Mouse (Mus musculus): ENCODE data around the gene Med23. TPM values are rescaled to one million over a fixed set of nuclear protein-coding genes. Genes with fewer than 3 reads are reported as not detected.

Med23 gene
- polyA plus RNA-seq, 1 experiment from 2014 or later: 7.4 TPM

DNA sequence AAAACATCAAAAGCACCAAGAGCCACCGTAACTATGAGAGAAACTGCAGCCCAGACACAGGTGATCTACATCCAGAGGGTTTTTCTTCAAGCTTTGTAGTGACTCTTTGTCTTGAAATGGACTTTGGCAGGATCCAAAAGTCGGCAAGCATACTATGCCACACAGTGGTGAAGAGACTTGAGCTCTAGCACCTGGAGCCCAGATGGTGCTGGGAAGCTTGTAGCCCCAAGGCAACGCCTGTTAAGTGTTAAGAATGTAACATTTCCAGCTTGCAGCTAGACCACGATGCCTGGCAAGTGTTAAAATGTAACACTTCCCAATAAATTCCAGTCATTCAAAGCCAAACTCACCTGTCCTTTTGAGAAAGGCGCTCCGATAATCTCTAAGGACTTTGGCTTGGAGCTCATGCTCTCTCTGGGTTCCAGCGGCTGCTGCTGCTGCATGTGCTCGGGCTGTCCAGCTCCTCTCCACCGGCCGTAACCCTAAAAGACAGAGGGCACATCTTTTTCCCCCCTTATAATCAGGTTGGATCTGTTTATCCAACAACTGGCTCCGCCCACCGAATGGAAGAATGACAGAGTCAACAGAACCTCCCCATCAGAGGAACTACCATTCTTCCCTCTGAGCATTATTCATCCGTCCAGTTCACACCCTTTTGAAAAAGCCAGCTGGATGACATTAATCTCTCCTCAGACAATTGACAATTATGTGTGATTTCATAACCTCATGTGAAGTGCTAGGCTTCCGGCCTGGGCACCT is 57.4 kb downstream of the Med23 start, which contains the start of gene Arg1:
TSS of gene Arg1 (minus strand) at position 523 of the 759 bp plus-strand sequence.
- H3K4me1 ChIP-seq (ENCODE audit: insufficient read depth, low read depth, low read length): peaks cover 8% of the 10 kb centered on the region; the same call in 1 of the 2 replicates
- no peak within 1 kb of the TSS for H3K4me3 ChIP-seq (ENCODE audit: low read depth, low read length)
- H3K27ac ChIP-seq (ENCODE audit: low read length): no peak within 1 kb of the TSS
- ATAC-seq (peak; percentile 49; the same call in 1 of the 2 replicates), DNase-seq (ENCODE audit: low spot score) (peak; percentile 53)
- H3K4me2 ChIP-seq (replicated peaks; ENCODE audit: low read depth, low read length): peak within 1 kb of the TSS; percentile 28
- H3K27me3 ChIP-seq (replicated peaks; ENCODE audit: insufficient read depth, low read length): no peaks in the 10 kb centered on the region
- H3K36me3 ChIP-seq (ENCODE audit: insufficient read depth, low read length): no peaks in the 10 kb centered on the region
- TF ChIP-seq EP300 (IDR thresholded peaks at IDR 0.05): no peak
- TF ChIP-seq CTCF (IDR thresholded peaks at IDR 0.05): no peak
- WGBS: 20% methylated on average over 14 of the region's 14 CpGs
- no peaks in the 10 kb centered on the region for H3K9me3 ChIP-seq (ENCODE audit: low read length)
- H3K9ac ChIP-seq (replicated peaks; ENCODE audit: low read depth): no peak within 1 kb of the TSS

- ATAC-seq: no peak
- peak overlapping the region; percentile 28 for H3K4me2 ChIP-seq (replicated peaks; ENCODE audit: low read depth, low read length)
- no peaks in the 10 kb centered on the region for H3K27me3 ChIP-seq (replicated peaks; ENCODE audit: insufficient read depth, low read length)
- no peak overlapping the region for H3K9ac ChIP-seq (replicated peaks; ENCODE audit: low read depth)
- H3K4me3 ChIP-seq (ENCODE audit: low read depth, low read length): no peak overlapping the region
- H3K9me3 ChIP-seq (ENCODE audit: low read length): no peaks in the 10 kb centered on the region
- TF ChIP-seq CTCF (IDR thresholded peaks at IDR 0.05) (no peak), EP300 (IDR thresholded peaks at IDR 0.05) (no peak)
- H3K36me3 ChIP-seq (ENCODE audit: insufficient read depth, low read length): no peaks in the 10 kb centered on the region
- 2% methylated on average over 12 of the region's 12 CpGs for WGBS
- peak; percentile 39 for DNase-seq (ENCODE audit: low spot score)
- H3K4me1 ChIP-seq (ENCODE audit: insufficient read depth, low read depth, low read length): peaks cover 8% of the 10 kb centered on the region; the same call in 1 of the 2 replicates
- no peak overlapping the region for H3K27ac ChIP-seq (ENCODE audit: low read length)
These were observed 58.3 kb downstream of the Med23 start for GRCm38 (mm10) chr10:24928072-24928471.

- Histone ChIP-seq H3K4me3 (ENCODE audit: low read depth, low read length) (no peak overlapping the region), H3K9ac (replicated peaks; ENCODE audit: low read depth) (no peak overlapping the region), H3K27ac (ENCODE audit: low read length) (peak overlapping the region; percentile 52; the same call in 1 of the 2 replicates), H3K4me2 (replicated peaks; ENCODE audit: low read depth, low read length) (no peak overlapping the region), H3K36me3 (ENCODE audit: insufficient read depth, low read length) (no peaks in the 10 kb centered on the region), H3K9me3 (ENCODE audit: low read length) (no peaks in the 10 kb centered on the region), H3K4me1 (ENCODE audit: insufficient read depth, low read depth, low read length) (peaks cover 8% of the 10 kb centered on the region; the same call in 1 of the 2 replicates), H3K27me3 (replicated peaks; ENCODE audit: insufficient read depth, low read length) (no peaks in the 10 kb centered on the region)
- 40% methylated on average over 6 of the region's 6 CpGs for WGBS
- DNase-seq (ENCODE audit: low spot score) (peak; percentile 64), ATAC-seq (peak; percentile 77)
- TF ChIP-seq CTCF (IDR thresholded peaks at IDR 0.05) (no peak), EP300 (IDR thresholded peaks at IDR 0.05) (peak; percentile 45; the same call in 1 of the 2 replicates)
These were observed 60.4 kb downstream of the Med23 start for GRCm38 (mm10) chr10:24930143-24930542.

DNA sequence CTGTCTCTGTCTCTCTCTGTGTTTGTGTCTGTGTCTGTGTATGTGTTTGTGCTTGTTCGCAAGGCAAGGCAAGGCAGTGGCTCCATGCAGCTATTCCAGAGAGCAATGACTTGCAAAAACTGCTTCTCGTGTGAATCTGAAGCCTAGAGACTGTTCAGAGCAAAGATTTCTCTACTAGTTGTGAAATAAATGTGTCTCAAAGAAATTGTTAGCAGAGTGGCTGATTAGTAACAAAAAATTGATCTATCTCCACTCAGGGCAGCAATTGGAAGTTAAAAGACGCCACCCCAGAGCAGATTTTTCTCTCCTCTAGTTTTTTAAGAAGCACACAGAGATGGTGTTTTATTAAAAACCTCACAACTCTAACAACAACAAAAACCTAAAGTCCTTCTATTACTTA is 78.1 kb downstream of the Med23 start:
- no peak for ATAC-seq
- no peak for DNase-seq (ENCODE audit: low spot score)
- H3K9ac ChIP-seq (replicated peaks; ENCODE audit: low read depth): no peak overlapping the region
- no peaks in the 10 kb centered on the region for H3K9me3 ChIP-seq (ENCODE audit: low read length)
- H3K27ac ChIP-seq (ENCODE audit: low read length): peak overlapping the region; percentile 47
- no peaks in the 10 kb centered on the region for H3K36me3 ChIP-seq (ENCODE audit: insufficient read depth, low read length)
- H3K27me3 ChIP-seq (replicated peaks; ENCODE audit: insufficient read depth, low read length): no peaks in the 10 kb centered on the region
- no peaks in the 10 kb centered on the region for H3K4me1 ChIP-seq (ENCODE audit: insufficient read depth, low read depth, low read length)
- no peak overlapping the region for H3K4me3 ChIP-seq (ENCODE audit: low read depth, low read length)
- 63% methylated on average over 3 of the region's 3 CpGs for WGBS
- no peak overlapping the region for H3K4me2 ChIP-seq (replicated peaks; ENCODE audit: low read depth, low read length)
- TF ChIP-seq EP300 (IDR thresholded peaks at IDR 0.05): no peak
- no peak for TF ChIP-seq CTCF (IDR thresholded peaks at IDR 0.05)

GRCm38 (mm10) chr10:24948278-24948677 is 78.5 kb downstream of the Med23 start:
- peak; percentile 90 for DNase-seq (ENCODE audit: low spot score)
- Histone ChIP-seq H3K4me3 (ENCODE audit: low read depth, low read length) (no peak overlapping the region), H3K27ac (ENCODE audit: low read length) (peak overlapping the region; percentile 47), H3K9ac (replicated peaks; ENCODE audit: low read depth) (no peak overlapping the region), H3K9me3 (ENCODE audit: low read length) (no peaks in the 10 kb centered on the region), H3K27me3 (replicated peaks; ENCODE audit: insufficient read depth, low read length) (no peaks in the 10 kb centered on the region), H3K36me3 (ENCODE audit: insufficient read depth, low read length) (no peaks in the 10 kb centered on the region), H3K4me2 (replicated peaks; ENCODE audit: low read depth, low read length) (no peak overlapping the region), H3K4me1 (ENCODE audit: insufficient read depth, low read depth, low read length) (no peaks in the 10 kb centered on the region)
- no peak for TF ChIP-seq CTCF (IDR thresholded peaks at IDR 0.05)
- peak; percentile 69 for TF ChIP-seq EP300 (IDR thresholded peaks at IDR 0.05)
- ATAC-seq: peak; percentile 93
- 32% methylated on average over 8 of the region's 8 CpGs for WGBS

GRCm38 (mm10) chr10:24950223-24950622 is 80.4 kb downstream of the Med23 start:
- no peak overlapping the region for H3K9ac ChIP-seq (replicated peaks; ENCODE audit: low read depth)
- DNase-seq (ENCODE audit: low spot score) (peak; percentile 43), ATAC-seq (no peak)
- H3K9me3 ChIP-seq (ENCODE audit: low read length): no peaks in the 10 kb centered on the region
- H3K27me3 ChIP-seq (replicated peaks; ENCODE audit: insufficient read depth, low read length): no peaks in the 10 kb centered on the region
- no peak for TF ChIP-seq CTCF (IDR thresholded peaks at IDR 0.05)
- TF ChIP-seq EP300 (IDR thresholded peaks at IDR 0.05): no peak
- H3K27ac ChIP-seq (ENCODE audit: low read length): no peak overlapping the region
- no peaks in the 10 kb centered on the region for H3K36me3 ChIP-seq (ENCODE audit: insufficient read depth, low read length)
- H3K4me3 ChIP-seq (ENCODE audit: low read depth, low read length): no peak overlapping the region
- H3K4me1 ChIP-seq (ENCODE audit: insufficient read depth, low read depth, low read length): no peaks in the 10 kb centered on the region
- no peak overlapping the region for H3K4me2 ChIP-seq (replicated peaks; ENCODE audit: low read depth, low read length)
- 58% methylated on average over 4 of the region's 4 CpGs for WGBS

Measured in lung, postnatal 0 days (tissue).